Mouse (Mus musculus) hindbrain, embryonic 13.5 days (tissue): Measurements from ENCODE around the gene Pheta1. TPM values are rescaled to one million over a fixed set of nuclear protein-coding genes. Genes with fewer than 3 reads are reported as not detected.
A peak's percentile ranks its signal among the peaks of the same experiment; 100 is the strongest.

Experiments used
- ATAC-seq: fragments of 200-750 bp; cut with Nextera tagmentation; 2 replicates; pipeline ENCODE4 v1.8.0; 2017; ENCODE audit warnings: moderate TSS enrichment; ENCODE audit not compliant: low FRiP score
- H3K27ac ChIP-seq: fragments of 300-500 bp; sonication (generic); 2 replicates; pipeline ENCODE4 v1.5.1; 2015; ENCODE audit warnings: inconsistent platforms, mild to moderate bottlenecking, moderate library complexity
- H3K27me3 ChIP-seq: fragments of 300-500 bp; sonication (generic); 2 replicates; pipeline ENCODE4 v1.6.1; 2015; ENCODE audit warnings: mild to moderate bottlenecking, inconsistent platforms
- H3K36me3 ChIP-seq: fragments of 300-500 bp; sonication (generic); 2 replicates; pipeline ENCODE4 v1.6.1; 2015; ENCODE audit warnings: mild to moderate bottlenecking, inconsistent platforms
- H3K4me1 ChIP-seq: fragments of 300-500 bp; sonication (generic); replicated peaks from 2 replicates; pipeline ENCODE4 v1.6.1; 2015; ENCODE audit warnings: inconsistent platforms
- H3K4me2 ChIP-seq: fragments of 300-500 bp; sonication (generic); 2 replicates; pipeline ENCODE4 v1.6.1; 2015; ENCODE audit warnings: inconsistent platforms, mild to moderate bottlenecking, moderate library complexity
- H3K4me3 ChIP-seq: fragments of 300-500 bp; sonication (generic); 2 replicates; pipeline ENCODE4 v1.5.1; 2015; ENCODE audit warnings: mild to moderate bottlenecking, inconsistent platforms
- H3K9ac ChIP-seq: fragments of 300-500 bp; sonication (generic); 2 replicates; pipeline ENCODE4 v1.6.1; 2015; ENCODE audit warnings: mild to moderate bottlenecking, inconsistent platforms
- H3K9me3 ChIP-seq: fragments of 300-500 bp; sonication (generic); 2 replicates; pipeline ENCODE4 v1.6.1; 2016; ENCODE audit warnings: inconsistent platforms
- WGBS: fragments of 180-500 bp; shearing (Covaris S2); methylation state at CpG from one replicate; pipeline ENCODE4 v1.1.7; 2015; 5-methylcytosine and 5-hydroxymethylcytosine counted together
- polyA plus RNA-seq: library from polyadenylated mRNA; unstranded; fragments of >200 nt; fragmentation: Nextera tagmentation; extraction: Ambion mirVana; gene quantifications from 2 replicates; pipeline ENCODE4 v1.2.1, GENCODE M21; 2015

Gene Pheta1
- polyA plus RNA-seq, 1 experiment from 2014 or later, result 45.5 TPM

DNA sequence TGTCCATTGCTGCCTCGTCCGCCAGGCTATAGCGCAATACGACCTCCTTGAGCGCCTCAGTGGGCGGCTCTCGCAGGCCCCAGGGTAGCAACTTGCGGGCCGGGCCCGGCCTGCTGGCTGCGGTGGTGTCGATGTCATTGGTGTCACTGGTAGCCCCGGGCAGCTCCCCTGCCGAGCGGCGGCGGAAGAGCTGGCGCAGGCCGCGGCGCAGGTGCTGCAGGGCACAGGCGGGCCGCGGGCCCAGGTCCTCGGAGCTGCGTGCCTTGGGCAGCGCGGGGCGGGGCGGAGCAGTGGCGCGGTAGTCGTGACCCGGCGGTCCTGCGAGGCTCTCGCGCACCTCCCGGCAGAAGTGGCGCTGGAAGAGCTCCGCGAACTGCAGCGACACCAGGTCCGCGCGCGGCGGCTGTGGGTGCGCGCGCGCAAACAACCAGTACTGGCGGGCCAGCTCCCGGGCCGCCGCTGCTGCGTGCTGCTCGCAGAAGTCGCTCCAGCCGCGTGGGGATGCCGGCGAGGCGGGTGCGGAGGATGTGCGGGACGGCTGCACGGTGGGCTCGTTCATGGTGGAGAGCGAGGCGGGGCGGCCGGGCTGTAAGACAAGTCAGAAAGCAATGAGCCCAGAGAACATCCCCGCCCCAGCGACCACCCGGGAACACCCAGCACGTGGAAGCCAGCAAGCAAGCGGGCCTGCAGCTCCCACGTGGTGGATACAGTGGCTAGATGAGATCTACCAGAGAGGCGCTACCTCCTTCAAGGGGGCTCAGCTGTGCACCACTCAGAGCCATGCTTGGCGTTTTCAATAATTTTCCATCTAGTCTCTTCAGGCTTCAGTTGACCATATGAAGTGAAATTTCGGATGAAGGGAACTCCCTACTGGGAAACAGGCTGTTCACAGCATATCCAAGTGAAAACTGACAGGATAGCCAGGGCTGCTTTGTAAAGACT lies 20.0 kb upstream of the Pheta1 start:
- H3K4me2 ChIP-seq, result peak overlapping the region; percentile 94

DNA sequence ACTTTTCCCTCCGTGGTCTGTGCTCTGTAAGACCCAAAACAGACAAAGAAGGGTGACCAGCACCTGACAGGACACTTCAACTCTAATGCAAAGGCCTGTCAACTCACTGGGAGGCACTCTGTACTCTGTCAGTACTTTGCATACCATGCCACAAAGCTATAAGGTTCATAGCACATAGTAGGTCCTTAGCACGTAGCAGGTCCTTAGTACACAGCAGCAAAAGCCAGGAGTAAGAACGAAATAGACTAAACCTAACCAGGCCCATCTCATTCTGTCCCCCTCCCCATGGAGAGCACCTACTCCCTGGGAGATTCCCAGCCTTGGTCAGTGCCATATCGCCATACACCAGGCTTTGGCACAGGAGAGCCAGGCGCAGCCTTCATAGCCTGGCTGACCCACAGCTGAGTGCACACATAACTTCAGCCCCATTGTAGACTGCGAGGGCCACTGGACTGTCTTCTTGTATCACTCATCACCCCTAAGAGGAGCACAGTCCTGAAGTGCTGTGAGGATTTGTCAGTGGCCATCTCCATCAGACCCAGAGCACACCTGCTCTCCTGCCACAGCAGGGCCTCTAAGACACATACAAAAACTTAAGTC lies 17.7 kb upstream of the Pheta1 start:
- H3K9me3 ChIP-seq, result no peaks in the 10 kb centered on the region
- H3K27ac ChIP-seq, result no peak overlapping the region
- H3K4me2 ChIP-seq, result no peak overlapping the region
- ATAC-seq, result no peak
- 87% methylated on average over 6 of the region's 6 CpGs for WGBS
- H3K27me3 ChIP-seq, result peaks cover 58% of the 10 kb centered on the region
- H3K36me3 ChIP-seq, result no peaks in the 10 kb centered on the region
- no peak overlapping the region for H3K9ac ChIP-seq
- H3K4me3 ChIP-seq, result no peak overlapping the region
- H3K4me1 ChIP-seq, result peaks cover 64% of the 10 kb centered on the region

More for the DNA sequence above, 20.0 kb upstream of the Pheta1 start:
- 5% methylated on average over 81 of the region's 82 CpGs for WGBS
- Histone ChIP-seq H3K4me1 (peaks cover 40% of the 10 kb centered on the region), H3K27ac (peak overlapping the region; percentile 52), H3K4me3 (peak overlapping the region; percentile 45), H3K9ac (peak overlapping the region; percentile 75), H3K27me3 (peaks cover 39% of the 10 kb centered on the region), H3K9me3 (no peaks in the 10 kb centered on the region), H3K36me3 (peaks cover 11% of the 10 kb centered on the region; the same call in 1 of the 2 replicates)
- peak; percentile 51; the same call in 1 of the 2 replicates for ATAC-seq

DNA sequence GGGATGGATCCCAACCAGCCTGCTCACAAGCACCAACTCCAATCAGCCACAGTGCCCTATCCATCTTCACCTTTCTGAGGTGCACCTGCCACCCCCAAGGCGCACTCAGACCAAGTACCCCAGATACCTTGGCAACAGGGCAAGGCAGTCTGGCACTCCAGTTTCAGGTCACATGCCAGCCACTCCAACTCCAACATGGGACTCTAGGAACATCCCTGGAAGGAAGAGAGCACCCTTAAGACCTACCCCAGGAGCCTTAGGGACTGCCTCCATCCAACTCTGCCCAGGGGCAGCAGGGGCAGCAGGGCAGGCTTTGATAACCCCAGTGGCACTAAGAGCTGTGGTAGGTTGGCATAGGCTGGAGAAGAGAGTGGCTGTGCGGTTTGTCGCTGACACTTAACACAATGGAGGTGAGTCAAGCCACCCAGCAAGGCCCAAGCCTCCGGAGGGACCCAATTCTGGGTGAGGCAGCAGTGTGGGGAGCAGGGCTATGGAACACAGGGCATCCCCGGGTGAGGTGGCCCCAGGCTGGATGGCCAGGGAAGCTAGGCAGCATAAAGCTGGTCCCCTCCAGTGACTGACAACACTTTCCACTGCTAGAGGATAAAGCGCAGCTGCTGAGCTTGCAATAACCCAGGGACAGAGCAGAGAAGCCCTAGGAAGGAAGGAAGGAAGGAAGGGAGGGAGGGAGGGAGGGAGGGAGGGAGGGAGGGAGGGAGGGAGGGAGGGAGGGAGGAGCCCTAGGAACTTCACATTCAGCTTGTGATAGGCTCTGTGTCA lies 16.2 kb upstream of the Pheta1 start:
- peaks cover 61% of the 10 kb centered on the region for H3K27me3 ChIP-seq
- H3K9ac ChIP-seq, result no peak overlapping the region
- H3K27ac ChIP-seq, result no peak overlapping the region
- no peak overlapping the region for H3K4me3 ChIP-seq
- ATAC-seq, result no peak
- no peaks in the 10 kb centered on the region for H3K36me3 ChIP-seq
- no peaks in the 10 kb centered on the region for H3K9me3 ChIP-seq
- 85% methylated on average over 6 of the region's 6 CpGs for WGBS
- H3K4me1 ChIP-seq, result peaks cover 71% of the 10 kb centered on the region
- no peak overlapping the region for H3K4me2 ChIP-seq

DNA sequence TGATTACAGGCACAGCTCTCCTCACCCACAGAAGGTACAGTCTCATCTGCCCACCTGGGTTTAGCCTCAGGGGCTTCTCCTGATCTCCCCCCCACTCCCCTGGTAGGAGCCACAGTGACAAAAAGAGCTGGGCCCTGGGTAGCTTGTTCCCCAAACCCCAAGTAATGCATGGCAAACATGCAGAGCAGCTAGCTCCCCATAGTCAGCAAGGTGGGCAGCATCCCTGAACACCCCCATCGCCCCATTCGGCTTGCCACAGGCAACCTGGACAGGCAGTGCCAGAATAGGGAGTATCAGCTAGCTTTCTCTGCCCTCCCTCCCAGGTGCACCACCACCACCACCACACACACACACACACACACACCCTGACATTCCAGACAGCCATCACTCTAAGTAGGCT lies 15.6 kb upstream of the Pheta1 start:
- Histone ChIP-seq H3K36me3 (no peaks in the 10 kb centered on the region), H3K4me3 (no peak overlapping the region), H3K9ac (no peak overlapping the region), H3K4me1 (peaks cover 71% of the 10 kb centered on the region), H3K27ac (no peak overlapping the region), H3K27me3 (peaks cover 63% of the 10 kb centered on the region), H3K9me3 (no peaks in the 10 kb centered on the region), H3K4me2 (peak overlapping the region; percentile 92; the same call in 1 of the 2 replicates)
- no peak for ATAC-seq
- 92% methylated on average over 2 of the region's 2 CpGs for WGBS

DNA sequence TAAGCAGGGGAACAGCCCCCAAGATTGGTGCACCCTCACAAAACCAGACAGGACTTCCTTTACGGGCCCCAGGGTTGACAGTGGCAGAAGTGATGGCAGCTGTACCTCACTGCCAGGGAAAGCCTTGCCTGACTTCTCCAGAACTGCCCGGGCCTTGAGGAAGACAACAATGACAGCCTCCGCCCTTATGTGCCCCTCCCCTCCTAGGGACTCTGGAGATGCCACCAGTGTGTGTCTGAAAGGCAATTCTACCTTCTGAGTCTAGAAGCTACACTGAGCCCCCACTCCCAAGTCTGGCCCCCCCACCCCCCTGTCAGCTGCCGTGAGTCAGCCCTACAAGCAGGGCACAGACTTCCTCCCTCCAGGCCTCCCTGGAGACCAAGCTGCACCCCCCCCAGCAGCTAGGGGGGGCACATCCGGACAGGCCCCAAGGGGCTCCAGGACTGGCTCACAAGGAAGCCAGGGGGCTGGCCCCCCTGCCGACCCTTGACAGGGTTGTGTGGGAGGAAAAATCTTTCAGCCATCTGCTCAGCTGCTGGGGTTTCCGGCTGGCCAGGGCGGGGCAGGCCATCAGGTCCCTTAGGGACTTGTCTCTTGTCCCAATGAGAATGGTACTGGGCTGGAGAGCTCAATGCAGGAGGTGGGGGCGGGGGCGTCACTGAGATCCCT lies 15.1 kb upstream of the Pheta1 start:
- H3K36me3 ChIP-seq, result no peaks in the 10 kb centered on the region
- H3K27me3 ChIP-seq, result peaks cover 63% of the 10 kb centered on the region
- 0 out of 2 replicates have a peak overlapping the region, but pooled peaks have one; percentile 0 for H3K4me3 ChIP-seq
- no peaks in the 10 kb centered on the region for H3K9me3 ChIP-seq
- no peak overlapping the region for H3K27ac ChIP-seq
- H3K4me2 ChIP-seq, result peak overlapping the region; percentile 92
- H3K4me1 ChIP-seq, result peaks cover 71% of the 10 kb centered on the region
- WGBS, result 40% methylated on average over 10 of the region's 10 CpGs
- H3K9ac ChIP-seq, result peak overlapping the region; percentile 46; the same call in 1 of the 2 replicates
- ATAC-seq, result no peak

DNA sequence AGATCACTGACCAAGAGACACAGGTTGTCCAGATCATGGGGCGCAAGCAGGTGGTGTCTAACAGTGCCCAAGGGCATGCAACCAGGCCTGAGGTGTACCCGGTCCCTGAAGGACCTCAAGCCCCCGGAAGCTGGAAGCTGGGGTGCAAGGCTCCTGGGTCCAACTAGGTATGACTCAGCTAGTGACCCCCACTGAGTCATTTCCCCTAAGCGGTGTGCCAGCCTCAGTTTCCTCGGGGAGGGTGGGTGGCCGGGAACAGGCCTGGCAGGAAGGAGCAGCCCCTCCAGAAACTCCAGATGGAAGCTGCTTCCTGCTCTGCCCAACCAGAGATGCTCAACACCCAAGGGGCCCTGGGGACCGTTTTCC lies 14.6 kb upstream of the Pheta1 start:
- Histone ChIP-seq H3K27ac (no peak overlapping the region), H3K4me3 (0 out of 2 replicates have a peak overlapping the region, but pooled peaks have one; percentile 0), H3K4me2 (peak overlapping the region; percentile 92), H3K27me3 (peaks cover 67% of the 10 kb centered on the region), H3K9me3 (no peaks in the 10 kb centered on the region), H3K4me1 (peaks cover 69% of the 10 kb centered on the region), H3K9ac (peak overlapping the region; percentile 46; the same call in 1 of the 2 replicates), H3K36me3 (no peaks in the 10 kb centered on the region)
- ATAC-seq, result no peak
- 80% methylated on average over 7 of the region's 7 CpGs for WGBS

DNA sequence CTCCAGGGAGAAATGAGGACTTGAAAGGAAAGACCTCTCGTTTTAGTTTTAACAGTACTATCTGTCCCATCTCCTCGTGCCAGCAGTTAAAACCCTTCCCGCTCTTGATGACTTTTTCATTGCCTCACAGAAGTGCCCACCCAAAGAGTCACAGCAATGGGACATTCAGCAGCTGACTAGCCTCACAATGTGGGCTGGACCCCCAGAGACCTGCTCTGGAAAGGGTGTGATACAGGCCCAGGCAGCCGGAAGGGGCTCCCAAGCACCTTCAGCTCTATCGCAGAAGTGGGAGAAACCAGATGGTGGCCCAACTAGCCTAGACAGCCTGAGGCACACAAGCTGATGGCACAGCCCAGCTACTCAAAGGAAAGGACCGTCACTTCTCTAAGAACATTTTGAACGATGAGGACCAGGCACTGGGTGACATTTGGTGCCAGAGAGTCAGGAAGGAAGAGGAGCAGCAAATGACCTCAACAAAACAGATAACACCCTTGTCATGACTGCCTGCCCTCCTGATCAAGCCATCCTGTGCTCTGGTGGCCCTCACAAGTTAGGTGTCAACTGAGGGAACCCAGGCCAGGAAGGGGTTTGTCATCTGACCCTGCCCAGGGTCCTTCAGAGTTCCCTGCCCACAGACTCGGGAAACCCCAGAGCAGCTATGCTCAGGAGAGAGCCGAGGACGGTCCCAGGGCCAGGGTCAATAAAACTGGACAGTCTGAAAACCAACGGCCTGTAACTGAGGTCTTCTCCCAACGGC lies 13.6 kb upstream of the Pheta1 start:
- Histone ChIP-seq H3K4me3 (peak overlapping the region; percentile 67), H3K36me3 (no peaks in the 10 kb centered on the region), H3K4me2 (peak overlapping the region; percentile 92), H3K9me3 (no peaks in the 10 kb centered on the region), H3K4me1 (peaks cover 62% of the 10 kb centered on the region), H3K9ac (peak overlapping the region; percentile 80; the same call in 1 of the 2 replicates), H3K27ac (no peak overlapping the region), H3K27me3 (peaks cover 65% of the 10 kb centered on the region)
- no peak for ATAC-seq
- WGBS, result 45% methylated on average over 12 of the region's 12 CpGs

DNA sequence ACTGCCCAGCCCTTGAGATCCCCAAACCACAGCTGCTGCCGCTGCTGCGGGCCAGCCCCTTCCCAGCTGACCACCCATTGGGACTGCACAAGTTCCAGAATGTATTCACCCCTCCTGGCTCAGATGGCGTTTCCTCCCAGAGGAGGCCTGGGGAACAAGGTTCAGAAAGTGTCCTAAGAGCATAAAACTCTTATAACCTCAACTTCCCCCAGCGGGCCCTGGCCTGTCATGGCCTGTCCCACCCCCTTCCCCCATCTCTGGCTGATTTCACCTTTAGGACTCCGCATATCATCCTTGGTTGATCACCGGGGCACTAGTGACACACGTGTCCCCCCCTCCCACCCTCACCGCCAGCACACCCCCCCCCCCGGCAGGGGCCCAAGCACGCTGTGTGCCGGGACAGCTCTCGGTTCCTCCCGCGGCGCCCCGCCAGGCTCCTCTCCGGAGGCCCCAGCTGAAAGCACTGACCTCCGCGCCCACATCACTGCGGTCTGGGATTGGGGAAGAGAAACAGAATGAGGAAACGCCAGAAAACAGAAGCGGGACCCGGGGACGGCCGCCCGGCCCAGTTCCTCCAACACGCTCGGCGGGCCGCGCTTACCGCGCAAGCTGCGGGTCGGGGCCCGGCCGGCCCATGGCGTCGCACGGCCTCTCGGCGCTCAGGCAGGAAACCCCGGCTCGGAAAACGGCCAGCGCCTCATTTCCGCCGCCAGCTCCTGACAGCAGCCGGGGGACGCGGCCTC lies 12.7 kb upstream of the Pheta1 start:
- peak overlapping the region; percentile 92 for H3K4me2 ChIP-seq
- peak overlapping the region; percentile 67 for H3K4me3 ChIP-seq
- peak overlapping the region; percentile 80 for H3K9ac ChIP-seq
- H3K27ac ChIP-seq, result peak overlapping the region; percentile 55; the same call in 1 of the 2 replicates
- peaks cover 65% of the 10 kb centered on the region for H3K27me3 ChIP-seq
- peaks cover 62% of the 10 kb centered on the region for H3K4me1 ChIP-seq
- WGBS, result under 1% methylated on average over 49 of the region's 51 CpGs
- ATAC-seq, result peak; percentile 25
- H3K9me3 ChIP-seq, result no peaks in the 10 kb centered on the region
- no peaks in the 10 kb centered on the region for H3K36me3 ChIP-seq

DNA sequence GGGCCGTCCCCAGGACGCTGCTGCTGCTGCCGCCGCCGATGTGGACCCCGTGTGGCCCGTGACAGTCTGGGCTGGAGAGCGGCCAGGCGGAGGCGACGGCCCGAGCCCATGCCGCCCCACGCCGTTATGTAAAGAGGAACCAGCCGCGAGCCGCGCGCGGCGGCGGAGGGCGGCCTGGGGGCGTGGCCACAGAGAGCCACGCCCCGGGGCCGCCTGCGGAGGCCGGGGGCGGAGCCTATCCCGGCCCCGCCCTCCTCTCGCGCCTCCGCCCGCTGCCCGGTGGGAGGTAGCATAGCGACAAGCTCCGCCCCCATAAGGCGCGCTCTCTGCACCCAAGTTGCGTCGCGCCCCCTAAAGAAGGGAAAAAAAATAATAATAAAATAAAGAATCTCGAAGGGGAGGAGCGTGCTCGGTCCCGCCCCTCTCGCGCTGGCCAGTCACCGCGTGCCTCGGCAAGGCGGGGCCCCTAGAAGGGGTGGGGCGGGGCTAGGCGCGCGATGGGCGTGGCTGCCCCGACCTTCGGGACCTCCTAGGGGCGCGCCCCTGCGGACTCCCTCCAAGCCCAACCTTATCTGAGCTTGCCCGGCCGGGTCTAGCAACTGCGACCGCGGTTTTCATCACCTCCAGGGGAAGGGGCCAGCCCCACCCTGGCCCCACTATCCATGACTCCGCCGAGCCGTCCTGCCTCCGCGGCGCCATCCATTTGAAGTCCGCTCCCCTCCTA lies 11.9 kb upstream of the Pheta1 start:
- Histone ChIP-seq H3K36me3 (no peaks in the 10 kb centered on the region), H3K27me3 (peaks cover 72% of the 10 kb centered on the region), H3K4me3 (peak overlapping the region; percentile 67), H3K27ac (peak overlapping the region; percentile 55; the same call in 1 of the 2 replicates), H3K9me3 (no peaks in the 10 kb centered on the region), H3K4me1 (peaks cover 62% of the 10 kb centered on the region), H3K4me2 (peak overlapping the region; percentile 92), H3K9ac (peak overlapping the region; percentile 80)
- peak; percentile 64 for ATAC-seq
- WGBS, result under 1% methylated on average over 77 of the region's 77 CpGs
